Mouse (Mus musculus): ENCODE results near the gene Irgc1. TPM values are rescaled to one million over a fixed set of nuclear protein-coding genes. Genes with fewer than 3 reads are reported as not detected.

Gene Irgc1
- polyA plus RNA-seq, 1 experiment, result not detected

DNA sequence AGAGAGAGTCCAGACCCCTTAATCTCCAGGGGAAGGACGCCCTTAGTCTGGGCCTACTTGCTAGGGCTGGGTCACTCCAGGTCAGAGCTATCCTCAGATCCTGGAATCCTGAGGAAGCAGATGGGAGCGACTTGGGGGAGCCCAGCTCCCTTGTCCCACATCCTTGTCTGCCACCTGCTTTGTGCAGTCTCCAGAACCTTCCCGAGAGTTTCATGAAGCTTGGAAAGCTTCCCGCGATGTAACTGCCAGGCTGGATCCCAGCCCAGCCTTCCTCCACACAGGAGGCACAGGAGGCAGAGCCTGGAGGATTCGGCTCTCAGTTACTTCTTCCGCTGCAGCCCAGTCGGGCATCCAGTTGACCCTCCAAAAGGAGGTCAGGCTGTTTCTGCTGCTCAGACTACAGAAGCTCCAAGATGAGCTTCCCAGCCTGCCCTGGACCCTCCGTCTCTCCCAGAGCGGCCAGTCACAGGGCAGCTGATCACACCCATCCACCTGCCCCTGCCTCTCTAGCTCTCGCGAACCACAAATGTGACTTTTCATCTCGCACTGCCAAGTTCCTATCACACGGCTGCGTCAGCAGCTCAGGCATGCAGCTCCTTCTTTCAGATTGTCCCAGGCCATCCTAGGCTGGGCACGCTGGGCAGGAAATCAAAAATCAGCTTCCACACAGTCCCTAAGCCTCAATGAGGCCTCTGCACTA is 22.5 kb downstream of the Irgc1 start:
- TF ChIP-seq CTCF (IDR thresholded peaks at IDR 0.05; ENCODE audit: borderline replicate concordance, extremely low read depth, insufficient read depth, insufficient read length) (no peak), POLR2A (IDR thresholded peaks at IDR 0.05; ENCODE audit: borderline replicate concordance, extremely low read depth, insufficient read depth, insufficient read length, poor library complexity, severe bottlenecking) (no peak)
- peak; percentile 86 for DNase-seq (ENCODE audit: low read depth)

DNA sequence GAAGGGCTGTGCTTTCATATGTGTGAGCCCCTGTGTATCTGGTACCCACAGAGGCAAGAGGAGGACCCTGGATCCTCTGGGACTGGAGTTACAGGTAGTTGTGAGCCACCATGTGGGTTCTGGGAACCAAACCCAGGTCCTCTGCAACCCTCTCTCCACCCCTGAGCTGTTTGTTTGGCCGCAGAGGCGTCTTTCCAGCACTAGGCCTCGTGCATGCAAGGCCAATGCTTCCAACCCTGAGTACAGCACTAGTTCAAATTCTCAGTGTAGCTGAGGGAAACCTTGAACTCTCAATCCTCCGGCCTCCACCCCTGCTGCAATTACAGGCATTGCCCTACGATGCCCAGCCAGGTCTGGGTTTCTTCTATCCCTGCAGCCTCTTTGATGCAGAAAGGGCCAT is 23.4 kb downstream of the Irgc1 start:
- no peak for DNase-seq (ENCODE audit: low read depth)
- TF ChIP-seq POLR2A (IDR thresholded peaks at IDR 0.05; ENCODE audit: borderline replicate concordance, extremely low read depth, insufficient read depth, insufficient read length, poor library complexity, severe bottlenecking), result no peak
- TF ChIP-seq CTCF (IDR thresholded peaks at IDR 0.05; ENCODE audit: borderline replicate concordance, extremely low read depth, insufficient read depth, insufficient read length), result no peak

DNA sequence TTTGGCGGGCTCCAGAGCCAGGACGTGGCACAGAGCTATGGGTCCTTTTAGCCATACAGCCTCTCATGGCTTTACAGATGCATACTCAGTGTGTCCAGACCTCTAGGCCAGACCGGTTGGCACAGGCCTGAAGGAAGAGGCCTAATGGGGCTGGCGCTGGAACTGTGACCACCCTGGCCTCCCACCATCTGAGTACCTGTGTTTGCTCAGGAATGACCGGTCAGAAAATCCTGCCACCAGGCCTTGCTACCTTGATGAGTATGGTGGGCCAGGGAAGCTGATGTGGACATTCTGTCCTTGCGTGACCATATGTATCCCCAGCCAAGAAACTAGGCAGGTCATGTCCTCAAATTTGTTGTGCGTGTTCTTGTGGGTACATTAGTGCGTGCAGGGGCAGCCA is 24.9 kb downstream of the Irgc1 start:
- TF ChIP-seq CTCF (IDR thresholded peaks at IDR 0.05; ENCODE audit: borderline replicate concordance, extremely low read depth, insufficient read depth, insufficient read length), result no peak
- no peak for TF ChIP-seq POLR2A (IDR thresholded peaks at IDR 0.05; ENCODE audit: borderline replicate concordance, extremely low read depth, insufficient read depth, insufficient read length, poor library complexity, severe bottlenecking)
- no peak for DNase-seq (ENCODE audit: low read depth)

DNA sequence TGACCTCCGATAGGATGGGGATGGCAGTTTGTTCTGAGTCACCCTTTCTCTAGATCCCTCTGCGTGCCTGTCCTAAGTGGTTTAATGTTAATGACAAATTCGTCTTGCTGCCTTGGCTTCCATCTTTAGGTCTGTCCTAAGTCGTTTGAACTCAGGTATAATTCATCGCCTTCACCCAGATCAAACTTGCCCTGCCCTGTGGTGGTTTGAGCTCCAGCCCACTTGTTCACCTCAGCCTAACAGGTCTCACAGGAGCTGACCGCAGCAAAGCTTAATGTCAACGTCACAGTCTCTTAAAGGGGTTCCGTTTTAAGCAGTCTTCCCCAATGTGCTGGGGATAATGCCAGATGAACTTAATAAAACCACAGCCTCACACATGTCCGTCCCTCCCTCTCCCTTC is 26.2 kb downstream of the Irgc1 start:
- DNase-seq (ENCODE audit: low read depth), result no peak
- no peak for TF ChIP-seq POLR2A (IDR thresholded peaks at IDR 0.05; ENCODE audit: borderline replicate concordance, extremely low read depth, insufficient read depth, insufficient read length, poor library complexity, severe bottlenecking)
- TF ChIP-seq CTCF (IDR thresholded peaks at IDR 0.05; ENCODE audit: borderline replicate concordance, extremely low read depth, insufficient read depth, insufficient read length), result no peak

- DNase-seq (ENCODE audit: low read depth), result peak; percentile 19
- TF ChIP-seq POLR2A (IDR thresholded peaks at IDR 0.05; ENCODE audit: borderline replicate concordance, extremely low read depth, insufficient read depth, insufficient read length, poor library complexity, severe bottlenecking), result no peak
- TF ChIP-seq CTCF (IDR thresholded peaks at IDR 0.05; ENCODE audit: borderline replicate concordance, extremely low read depth, insufficient read depth, insufficient read length), result no peak
Observed at GRCm38 (mm10) chr7:24423956-24424732, 28.0 kb downstream of the Irgc1 start.

DNA sequence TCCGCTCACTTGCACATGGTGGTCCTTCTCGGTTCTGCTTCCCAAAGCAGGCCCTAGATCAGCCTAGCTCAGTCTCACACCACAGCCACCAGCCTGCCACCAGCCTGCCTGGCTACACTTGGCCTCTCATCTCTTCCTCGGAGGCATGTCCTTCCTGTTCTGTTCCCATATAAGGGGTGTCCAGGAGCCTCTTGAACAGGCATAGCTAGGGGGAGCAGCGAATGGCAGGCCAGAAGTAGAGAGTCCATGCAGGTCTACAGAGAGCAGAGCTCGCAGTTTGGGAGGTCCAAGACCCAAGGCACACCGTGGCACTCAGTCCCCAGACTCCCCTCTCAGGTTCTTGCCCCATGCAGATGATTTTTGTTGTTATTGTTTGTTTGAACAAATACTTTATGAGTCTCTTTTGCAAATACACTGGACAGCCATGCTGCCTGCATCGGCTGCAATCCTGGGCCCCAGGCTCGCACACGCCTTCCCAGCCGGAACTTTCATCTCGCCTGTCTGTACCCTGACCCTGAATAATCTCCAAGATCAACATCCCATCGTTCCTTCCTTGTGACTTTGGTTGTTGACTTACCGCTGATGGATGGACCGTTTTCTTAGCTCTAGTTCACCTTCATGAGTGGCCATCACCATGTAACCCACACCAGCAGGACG is 28.9 kb downstream of the Irgc1 start:
- no peak for DNase-seq (ENCODE audit: low read depth)
- no peak for TF ChIP-seq CTCF (IDR thresholded peaks at IDR 0.05; ENCODE audit: borderline replicate concordance, extremely low read depth, insufficient read depth, insufficient read length)
- no peak for TF ChIP-seq POLR2A (IDR thresholded peaks at IDR 0.05; ENCODE audit: borderline replicate concordance, extremely low read depth, insufficient read depth, insufficient read length, poor library complexity, severe bottlenecking)

DNA sequence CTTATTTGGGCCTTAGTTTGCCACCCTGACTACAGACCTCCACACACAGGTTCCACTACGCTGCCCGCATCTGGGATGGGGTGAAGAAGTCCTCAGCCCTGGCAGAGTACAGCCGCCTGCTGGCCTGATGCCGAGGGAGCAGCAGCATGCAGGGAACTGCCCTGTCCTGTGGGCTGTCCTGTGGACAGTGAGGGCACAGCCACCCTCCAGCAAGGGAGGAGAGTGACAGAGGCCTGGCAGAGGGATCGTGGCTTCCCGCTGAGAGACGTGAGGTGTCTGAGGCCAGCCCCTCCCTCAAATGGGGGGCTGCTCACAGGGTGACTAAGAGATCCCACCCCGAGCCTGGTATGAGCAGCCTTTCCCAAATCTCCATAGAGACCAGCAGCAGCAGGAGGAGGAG is 29.8 kb downstream of the Irgc1 start:
- DNase-seq (ENCODE audit: low read depth), result peak; percentile 11

GRCm38 (mm10) chr7:24421648-24422047 is 30.4 kb downstream of the Irgc1 start:
- no peak for DNase-seq (ENCODE audit: low read depth)

More for the DNA sequence above, 29.8 kb downstream of the Irgc1 start:
- TF ChIP-seq CTCF (IDR thresholded peaks at IDR 0.05; ENCODE audit: borderline replicate concordance, extremely low read depth, insufficient read depth, insufficient read length) (no peak), POLR2A (IDR thresholded peaks at IDR 0.05; ENCODE audit: borderline replicate concordance, extremely low read depth, insufficient read depth, insufficient read length, poor library complexity, severe bottlenecking) (no peak)

GRCm38 (mm10) chr7:24419579-24419978 is 32.5 kb downstream of the Irgc1 start:
- peak; percentile 28 for DNase-seq (ENCODE audit: low read depth)
- TF ChIP-seq CTCF (IDR thresholded peaks at IDR 0.05; ENCODE audit: borderline replicate concordance, extremely low read depth, insufficient read depth, insufficient read length) (no peak), POLR2A (IDR thresholded peaks at IDR 0.05; ENCODE audit: borderline replicate concordance, extremely low read depth, insufficient read depth, insufficient read length, poor library complexity, severe bottlenecking) (no peak)

More at GRCm38 (mm10) chr7:24421648-24422047, 30.4 kb downstream of the Irgc1 start:
- TF ChIP-seq CTCF (IDR thresholded peaks at IDR 0.05; ENCODE audit: borderline replicate concordance, extremely low read depth, insufficient read depth, insufficient read length) (no peak), POLR2A (IDR thresholded peaks at IDR 0.05; ENCODE audit: borderline replicate concordance, extremely low read depth, insufficient read depth, insufficient read length, poor library complexity, severe bottlenecking) (no peak)

DNA sequence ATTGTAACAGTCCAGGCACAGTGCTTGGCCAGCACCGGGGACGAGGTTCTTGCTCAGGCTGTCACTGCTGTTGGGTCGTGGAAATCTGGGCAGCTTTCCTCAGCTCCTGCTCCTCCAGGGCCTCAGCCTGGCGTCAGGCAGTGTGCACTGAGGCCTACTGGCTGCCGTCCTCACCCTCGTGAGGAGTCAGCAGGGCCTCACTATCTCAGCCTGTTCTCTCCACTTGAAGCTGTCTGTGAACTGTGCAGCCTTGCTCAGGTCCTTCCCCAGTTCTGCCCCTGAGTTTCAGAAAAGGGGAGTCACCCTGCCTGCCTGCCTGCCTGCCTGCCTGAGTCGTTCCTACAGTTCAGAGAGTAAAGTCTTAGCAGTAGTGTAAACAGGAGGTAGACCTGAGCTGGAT is 36.8 kb downstream of the Irgc1 start:
- TF ChIP-seq CTCF (IDR thresholded peaks at IDR 0.05; ENCODE audit: borderline replicate concordance, extremely low read depth, insufficient read depth, insufficient read length), result no peak
- TF ChIP-seq POLR2A (IDR thresholded peaks at IDR 0.05; ENCODE audit: borderline replicate concordance, extremely low read depth, insufficient read depth, insufficient read length, poor library complexity, severe bottlenecking), result no peak
- no peak for DNase-seq (ENCODE audit: low read depth)

DNA sequence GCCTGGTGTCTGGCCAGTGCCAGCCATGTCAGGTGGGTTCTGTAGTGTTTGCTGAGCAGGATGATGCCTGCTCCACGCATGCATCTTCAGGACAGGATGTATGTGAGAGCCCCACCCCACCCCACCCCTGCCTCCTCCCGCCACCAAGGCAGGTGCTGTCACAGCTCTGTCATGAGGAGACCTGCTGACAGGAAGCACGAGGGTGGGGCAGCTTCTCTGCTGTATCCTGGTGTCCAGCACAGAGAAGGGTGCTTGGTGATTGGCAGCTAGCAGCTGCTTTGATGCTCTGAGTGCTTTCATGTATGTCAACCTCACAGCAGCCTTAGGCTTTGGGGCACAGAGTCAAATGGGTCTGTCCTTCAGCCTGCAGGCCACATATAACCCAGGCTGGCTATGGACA is 38.5 kb downstream of the Irgc1 start:
- TF ChIP-seq CTCF (IDR thresholded peaks at IDR 0.05; ENCODE audit: borderline replicate concordance, extremely low read depth, insufficient read depth, insufficient read length), result no peak
- TF ChIP-seq POLR2A (IDR thresholded peaks at IDR 0.05; ENCODE audit: borderline replicate concordance, extremely low read depth, insufficient read depth, insufficient read length, poor library complexity, severe bottlenecking), result no peak
- no peak for DNase-seq (ENCODE audit: low read depth)

Measured in brain, embryonic 14.5 days (tissue).